Mouse (Mus musculus): ENCODE data around the gene Hcrtr1. TPM values are rescaled to one million over a fixed set of nuclear protein-coding genes. Genes with fewer than 3 reads are reported as not detected.

Hcrtr1 gene
- 0.82 and 0.91 TPM in 2 replicates for polyA plus RNA-seq (2011; ENCODE audit: insufficient read depth, insufficient read length, low read depth, missing spikeins)

DNA sequence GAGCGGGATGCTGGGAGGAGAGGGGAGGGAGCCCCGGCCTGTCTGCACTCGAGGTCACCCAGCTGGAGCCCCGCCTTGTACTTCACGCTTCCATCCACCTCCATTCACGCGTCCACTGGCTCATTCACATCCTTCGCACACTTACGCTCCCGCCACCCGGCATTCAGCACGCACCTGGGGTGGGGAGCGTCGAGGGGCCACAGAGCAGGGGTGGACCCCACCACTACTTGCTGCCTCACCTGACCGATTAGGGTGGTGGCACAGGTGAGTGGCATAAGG lies at the start of gene Hcrtr1:
Gene Hcrtr1, minus strand, starts transcription at position 146 of the 279 bp plus-strand sequence.
- no peaks in the 10 kb centered on the region for H3K9me3 ChIP-seq (replicated peaks; ENCODE audit: control insufficient read depth, insufficient read depth, low read length, poor library complexity, severe bottlenecking)
- H3K9ac ChIP-seq (ENCODE audit: low read depth, poor library complexity, severe bottlenecking) = peak within 1 kb of the TSS; percentile 44
- H3K36me3 ChIP-seq (ENCODE audit: control insufficient read depth, insufficient read depth, low read length, poor library complexity, severe bottlenecking) = no peaks in the 10 kb centered on the region
- H3K4me1 ChIP-seq (ENCODE audit: control insufficient read depth, insufficient read depth, low read length) = no peaks in the 10 kb centered on the region
- peak within 1 kb of the TSS; percentile 75 for H3K4me3 ChIP-seq (ENCODE audit: low read depth, low read length)
- TF ChIP-seq EP300 (IDR thresholded peaks at IDR 0.05; ENCODE audit: insufficient read depth, low read depth, low read length) = no peak
- no peak for TF ChIP-seq CTCF (IDR thresholded peaks at IDR 0.05; ENCODE audit: low read depth, low read length)
- no peak for TF ChIP-seq POLR2A (IDR thresholded peaks at IDR 0.05; ENCODE audit: insufficient read depth, low read length)
- no peak within 1 kb of the TSS for H3K27ac ChIP-seq (ENCODE audit: insufficient read depth, low read length)
- no peaks in the 10 kb centered on the region for H3K27me3 ChIP-seq (ENCODE audit: control insufficient read depth, insufficient read depth, low read length, poor library complexity, severe bottlenecking)

DNA sequence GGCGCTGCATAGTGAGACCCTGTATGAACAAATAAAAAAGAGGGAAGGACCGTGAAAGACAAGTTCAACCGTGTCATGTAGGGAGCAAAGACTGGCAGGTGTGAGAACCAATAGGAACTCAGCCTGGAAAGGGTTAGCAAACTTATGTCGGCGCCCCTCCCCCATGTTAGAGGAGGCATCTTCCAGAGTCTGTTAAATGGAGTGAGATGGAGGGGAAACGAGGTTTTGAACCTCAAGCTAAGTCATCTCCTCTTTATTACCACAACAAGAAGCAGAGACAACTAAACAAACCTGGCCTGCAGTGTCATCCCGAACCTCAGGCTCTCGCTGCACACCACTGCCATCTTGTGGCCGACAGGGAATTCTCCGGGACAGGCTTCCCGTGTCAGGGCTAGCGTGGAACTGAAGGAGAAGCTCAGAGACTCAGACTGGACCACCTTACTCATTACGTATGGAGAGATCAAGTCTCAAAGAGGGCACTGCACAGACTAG lies 49.7 kb upstream of the Hcrtr1 start:
- TF ChIP-seq POLR2A (IDR thresholded peaks at IDR 0.05; ENCODE audit: insufficient read depth, low read length) (no peak), CTCF (IDR thresholded peaks at IDR 0.05; ENCODE audit: low read depth, low read length) (peak; percentile 99)
- no peak overlapping the region for H3K9ac ChIP-seq (ENCODE audit: low read depth, poor library complexity, severe bottlenecking)
- H3K4me3 ChIP-seq (ENCODE audit: low read depth, low read length) = peak overlapping the region; percentile 31

DNA sequence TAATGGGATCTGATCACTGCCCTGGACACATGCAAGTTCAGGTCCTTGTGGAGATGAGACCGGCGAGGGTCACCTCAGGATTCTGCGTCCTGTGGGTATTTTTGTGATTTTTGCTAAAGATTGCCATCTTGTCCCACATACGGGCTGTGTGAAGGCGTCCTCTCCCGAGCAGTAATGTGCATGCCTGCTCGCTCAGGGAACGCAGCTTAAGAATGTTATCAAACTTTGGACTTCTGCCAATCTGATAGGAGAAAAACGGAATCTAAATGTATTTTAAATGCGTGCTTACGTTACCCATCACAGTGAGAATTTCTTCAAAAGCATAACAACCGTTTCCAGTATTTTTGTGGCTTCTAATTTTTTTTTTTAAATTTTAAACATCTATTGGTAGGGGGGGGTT lies 47.7 kb upstream of the Hcrtr1 start:
- no peak for TF ChIP-seq POLR2A (IDR thresholded peaks at IDR 0.05; ENCODE audit: insufficient read depth, low read length)
- TF ChIP-seq EP300 (IDR thresholded peaks at IDR 0.05; ENCODE audit: insufficient read depth, low read depth, low read length) = no peak
- no peak for TF ChIP-seq CTCF (IDR thresholded peaks at IDR 0.05; ENCODE audit: low read depth, low read length)
- no peak overlapping the region for H3K27ac ChIP-seq (ENCODE audit: insufficient read depth, low read length)
- H3K9me3 ChIP-seq (replicated peaks; ENCODE audit: control insufficient read depth, insufficient read depth, low read length, poor library complexity, severe bottlenecking) = no peaks in the 10 kb centered on the region
- no peak overlapping the region for H3K9ac ChIP-seq (ENCODE audit: low read depth, poor library complexity, severe bottlenecking)
- H3K36me3 ChIP-seq (ENCODE audit: control insufficient read depth, insufficient read depth, low read length, poor library complexity, severe bottlenecking) = no peaks in the 10 kb centered on the region
- no peaks in the 10 kb centered on the region for H3K4me1 ChIP-seq (ENCODE audit: control insufficient read depth, insufficient read depth, low read length)
- no peak overlapping the region for H3K4me3 ChIP-seq (ENCODE audit: low read depth, low read length)
- H3K27me3 ChIP-seq (ENCODE audit: control insufficient read depth, insufficient read depth, low read length, poor library complexity, severe bottlenecking) = no peaks in the 10 kb centered on the region

More for the DNA sequence above, 49.7 kb upstream of the Hcrtr1 start:
- Histone ChIP-seq H3K4me1 (ENCODE audit: control insufficient read depth, insufficient read depth, low read length) (no peaks in the 10 kb centered on the region), H3K27ac (ENCODE audit: insufficient read depth, low read length) (no peak overlapping the region), H3K27me3 (ENCODE audit: control insufficient read depth, insufficient read depth, low read length, poor library complexity, severe bottlenecking) (no peaks in the 10 kb centered on the region), H3K36me3 (ENCODE audit: control insufficient read depth, insufficient read depth, low read length, poor library complexity, severe bottlenecking) (no peaks in the 10 kb centered on the region), H3K9me3 (replicated peaks; ENCODE audit: control insufficient read depth, insufficient read depth, low read length, poor library complexity, severe bottlenecking) (no peaks in the 10 kb centered on the region)

DNA sequence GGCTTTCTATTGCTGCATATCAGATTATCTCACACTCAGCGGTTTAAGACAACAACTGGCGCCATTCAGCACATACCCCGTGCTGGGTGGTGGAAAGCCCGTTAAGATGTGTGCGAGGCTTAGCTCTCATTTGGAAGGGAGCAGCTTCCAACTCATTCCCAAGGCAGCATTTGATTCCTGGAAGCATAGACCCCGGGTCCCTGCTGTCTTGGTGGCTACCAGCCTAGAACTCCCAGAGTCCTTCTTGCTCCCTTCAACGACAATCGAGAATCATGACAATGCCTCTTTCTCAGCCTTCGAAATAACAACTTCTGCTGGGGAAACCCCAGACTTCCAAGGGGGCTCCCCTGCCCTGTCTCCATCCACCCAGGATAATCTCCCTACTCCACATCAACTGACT lies 47.3 kb upstream of the Hcrtr1 start:
- H3K4me1 ChIP-seq (ENCODE audit: control insufficient read depth, insufficient read depth, low read length) = no peaks in the 10 kb centered on the region
- no peak overlapping the region for H3K27ac ChIP-seq (ENCODE audit: insufficient read depth, low read length)
- no peaks in the 10 kb centered on the region for H3K27me3 ChIP-seq (ENCODE audit: control insufficient read depth, insufficient read depth, low read length, poor library complexity, severe bottlenecking)
- H3K36me3 ChIP-seq (ENCODE audit: control insufficient read depth, insufficient read depth, low read length, poor library complexity, severe bottlenecking) = no peaks in the 10 kb centered on the region
- TF ChIP-seq EP300 (IDR thresholded peaks at IDR 0.05; ENCODE audit: insufficient read depth, low read depth, low read length) (no peak), POLR2A (IDR thresholded peaks at IDR 0.05; ENCODE audit: insufficient read depth, low read length) (no peak), CTCF (IDR thresholded peaks at IDR 0.05; ENCODE audit: low read depth, low read length) (no peak)
- H3K9me3 ChIP-seq (replicated peaks; ENCODE audit: control insufficient read depth, insufficient read depth, low read length, poor library complexity, severe bottlenecking) = no peaks in the 10 kb centered on the region
- H3K9ac ChIP-seq (ENCODE audit: low read depth, poor library complexity, severe bottlenecking) = no peak overlapping the region
- H3K4me3 ChIP-seq (ENCODE audit: low read depth, low read length) = no peak overlapping the region

DNA sequence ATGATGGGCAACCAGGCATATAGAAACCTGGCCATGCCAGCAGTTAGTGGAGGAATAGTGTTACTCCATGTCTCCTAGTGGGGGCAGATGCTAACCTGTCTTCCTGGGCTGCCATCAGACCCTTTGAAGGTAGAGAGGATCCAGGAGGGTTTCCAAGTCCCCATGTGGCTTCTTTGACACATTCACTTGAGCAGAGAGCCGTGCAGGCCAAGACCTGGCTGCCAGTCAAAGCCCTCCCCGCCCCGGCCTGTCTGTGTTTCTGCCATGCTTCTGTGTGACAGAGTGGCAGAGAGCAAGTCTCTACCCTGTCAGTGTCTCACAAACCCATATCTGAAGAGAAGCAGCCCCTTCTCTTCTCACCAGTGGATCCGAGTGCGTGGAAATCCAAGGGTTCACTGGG lies 44.7 kb upstream of the Hcrtr1 start:
- H3K4me1 ChIP-seq (ENCODE audit: control insufficient read depth, insufficient read depth, low read length) = no peaks in the 10 kb centered on the region
- H3K9ac ChIP-seq (ENCODE audit: low read depth, poor library complexity, severe bottlenecking) = no peak overlapping the region
- no peak for TF ChIP-seq POLR2A (IDR thresholded peaks at IDR 0.05; ENCODE audit: insufficient read depth, low read length)
- TF ChIP-seq CTCF (IDR thresholded peaks at IDR 0.05; ENCODE audit: low read depth, low read length) = no peak
- TF ChIP-seq EP300 (IDR thresholded peaks at IDR 0.05; ENCODE audit: insufficient read depth, low read depth, low read length) = no peak

DNA sequence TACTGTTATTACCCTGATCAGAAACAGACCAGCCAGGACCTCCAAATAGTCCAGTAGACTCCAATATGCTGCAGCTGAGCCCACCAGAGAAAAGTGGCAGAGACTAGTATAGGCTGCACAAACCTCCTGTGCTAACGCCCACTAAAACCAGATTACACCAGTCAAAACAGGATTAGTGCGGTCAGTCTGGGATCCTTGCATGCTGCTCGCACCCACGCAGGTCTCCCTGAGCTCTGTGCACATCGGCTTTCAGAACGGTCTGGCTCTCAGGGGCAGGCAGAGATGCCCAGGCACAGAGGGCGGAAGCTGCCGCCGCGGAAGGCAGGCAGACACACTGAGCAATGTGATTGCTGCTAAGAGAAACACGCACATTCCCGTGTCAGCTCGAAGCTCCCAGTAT lies 43.9 kb upstream of the Hcrtr1 start:
- H3K4me1 ChIP-seq (ENCODE audit: control insufficient read depth, insufficient read depth, low read length) = no peaks in the 10 kb centered on the region
- no peaks in the 10 kb centered on the region for H3K27me3 ChIP-seq (ENCODE audit: control insufficient read depth, insufficient read depth, low read length, poor library complexity, severe bottlenecking)
- H3K9ac ChIP-seq (ENCODE audit: low read depth, poor library complexity, severe bottlenecking) = no peak overlapping the region
- no peak overlapping the region for H3K27ac ChIP-seq (ENCODE audit: insufficient read depth, low read length)
- H3K9me3 ChIP-seq (replicated peaks; ENCODE audit: control insufficient read depth, insufficient read depth, low read length, poor library complexity, severe bottlenecking) = no peaks in the 10 kb centered on the region
- no peak for TF ChIP-seq CTCF (IDR thresholded peaks at IDR 0.05; ENCODE audit: low read depth, low read length)
- no peak for TF ChIP-seq POLR2A (IDR thresholded peaks at IDR 0.05; ENCODE audit: insufficient read depth, low read length)
- TF ChIP-seq EP300 (IDR thresholded peaks at IDR 0.05; ENCODE audit: insufficient read depth, low read depth, low read length) = no peak
- no peaks in the 10 kb centered on the region for H3K36me3 ChIP-seq (ENCODE audit: control insufficient read depth, insufficient read depth, low read length, poor library complexity, severe bottlenecking)
- H3K4me3 ChIP-seq (ENCODE audit: low read depth, low read length) = no peak overlapping the region

More for the DNA sequence above, 44.7 kb upstream of the Hcrtr1 start:
- H3K4me3 ChIP-seq (ENCODE audit: low read depth, low read length) = no peak overlapping the region
- no peaks in the 10 kb centered on the region for H3K9me3 ChIP-seq (replicated peaks; ENCODE audit: control insufficient read depth, insufficient read depth, low read length, poor library complexity, severe bottlenecking)
- H3K27me3 ChIP-seq (ENCODE audit: control insufficient read depth, insufficient read depth, low read length, poor library complexity, severe bottlenecking) = no peaks in the 10 kb centered on the region
- no peaks in the 10 kb centered on the region for H3K36me3 ChIP-seq (ENCODE audit: control insufficient read depth, insufficient read depth, low read length, poor library complexity, severe bottlenecking)
- no peak overlapping the region for H3K27ac ChIP-seq (ENCODE audit: insufficient read depth, low read length)

Measured in ES-Bruce4 (cell line).